Mouse (Mus musculus) thymus, postnatal 0 days (tissue): Measurements from ENCODE around the gene Cxcl10. TPM values are rescaled to one million over a fixed set of nuclear protein-coding genes. Genes with fewer than 3 reads are reported as not detected.

Source experiments
- DNase-seq: peaks from one replicate; pipeline ENCODE4 v3.0.0-alpha.2; 2015; ENCODE audit warnings: low spot score
- polyA plus RNA-seq: library from polyadenylated mRNA; unstranded; fragments of >200 nt; fragmentation: Nextera tagmentation; extraction: Ambion mirVana; gene quantifications from 2 replicates; pipeline ENCODE4 v1.2.1, GENCODE M21; 2015

The Cxcl10 gene
- polyA plus RNA-seq, result 96.0 and 127 TPM in 2 replicates

- DNase-seq, result peak; percentile 72
These were observed at the start of gene Cxcl10 for GRCm38 (mm10) chr5:92348794-92349413. Cxcl10 (minus strand) TSS chr5:92348889.

DNA sequence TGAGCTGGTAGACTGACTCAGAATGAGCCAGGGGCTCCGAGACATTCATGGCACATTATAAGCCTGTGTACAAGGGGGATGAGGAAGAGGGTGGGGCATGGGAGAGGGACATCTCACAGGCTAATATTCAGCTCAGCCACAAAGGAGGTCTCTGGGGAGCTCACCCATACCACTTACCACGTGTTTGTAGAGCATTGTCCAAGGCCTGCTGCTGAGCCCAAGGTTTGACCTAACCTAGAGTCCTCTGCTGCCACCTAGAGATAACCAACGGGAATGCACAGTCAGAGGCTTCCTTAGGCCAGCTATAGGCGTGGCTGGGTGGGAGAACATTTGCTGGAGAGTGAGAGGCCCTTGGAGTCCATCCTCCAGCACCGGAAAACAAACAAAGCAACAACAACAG is 49.5 kb upstream of the Cxcl10 start:
- DNase-seq, result peak; percentile 69

GRCm38 (mm10) chr5:92396476-92396875 is 47.8 kb upstream of the Cxcl10 start:
- no peak for DNase-seq

DNA sequence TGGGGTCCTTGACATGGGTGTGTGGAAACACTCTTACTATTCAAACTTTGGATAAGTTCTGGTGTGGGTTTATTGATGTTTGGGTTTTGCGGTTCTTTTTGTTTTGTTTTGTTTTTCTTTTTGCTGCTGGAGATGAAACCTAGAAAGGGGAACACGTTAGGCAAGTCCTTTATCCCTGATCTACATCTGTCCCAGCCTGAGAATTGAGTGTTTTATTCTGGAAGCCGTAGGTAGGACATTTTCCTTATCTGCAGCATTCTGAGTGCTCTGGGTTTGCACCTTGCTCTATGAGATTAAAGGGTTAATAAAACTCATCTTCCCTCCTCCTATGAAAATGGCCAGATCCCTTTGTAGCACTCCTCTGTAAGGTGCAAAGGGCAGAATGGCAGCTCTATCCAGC is 47.1 kb upstream of the Cxcl10 start:
- no peak for DNase-seq

- DNase-seq, result no peak
These were observed 45.2 kb upstream of the Cxcl10 start for GRCm38 (mm10) chr5:92393863-92394262.

GRCm38 (mm10) chr5:92392542-92392941 is 43.9 kb upstream of the Cxcl10 start:
- no peak for DNase-seq

DNA sequence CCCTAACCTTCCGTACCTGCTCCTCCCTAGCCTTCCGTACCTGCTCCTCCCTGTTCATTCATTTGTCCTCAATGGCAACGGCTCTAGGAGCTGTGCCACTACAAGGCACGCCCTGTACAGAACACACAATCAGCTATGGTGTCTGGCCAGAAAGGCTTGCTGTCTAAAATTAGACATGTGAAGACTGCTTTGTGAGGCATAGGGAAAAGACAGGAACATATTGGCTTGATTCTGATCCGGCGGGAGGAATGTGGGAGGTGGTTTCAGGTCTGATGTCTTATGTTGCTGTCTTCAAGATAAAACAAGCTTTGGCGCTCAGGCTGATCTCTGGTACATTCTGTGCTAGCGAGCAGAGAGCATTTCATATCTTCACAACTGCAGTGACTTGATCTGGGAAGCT is 41.9 kb upstream of the Cxcl10 start:
- DNase-seq, result no peak

GRCm38 (mm10) chr5:92389977-92390376 is 41.3 kb upstream of the Cxcl10 start:
- no peak for DNase-seq

GRCm38 (mm10) chr5:92387433-92387832 is 38.7 kb upstream of the Cxcl10 start:
- DNase-seq, result no peak

DNA sequence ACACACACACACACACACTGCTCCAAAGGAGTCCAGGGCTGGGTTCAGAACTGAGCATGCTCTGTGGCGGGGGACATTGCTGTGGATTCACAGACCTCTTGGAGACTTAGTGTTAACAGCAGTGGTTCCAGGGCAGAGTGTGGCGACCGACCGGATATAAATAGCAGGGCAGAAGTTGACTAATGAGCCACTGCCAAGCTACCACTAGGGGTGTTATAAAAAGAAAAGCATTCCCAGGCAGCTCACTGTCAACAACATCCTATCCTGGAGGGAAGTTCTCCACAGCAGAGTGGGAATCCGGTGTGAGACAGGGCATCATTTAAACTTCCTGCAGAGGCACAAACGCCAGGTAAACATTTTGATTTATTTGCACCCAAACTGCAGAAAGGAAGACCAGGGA is 38.0 kb upstream of the Cxcl10 start:
- no peak for DNase-seq

DNA sequence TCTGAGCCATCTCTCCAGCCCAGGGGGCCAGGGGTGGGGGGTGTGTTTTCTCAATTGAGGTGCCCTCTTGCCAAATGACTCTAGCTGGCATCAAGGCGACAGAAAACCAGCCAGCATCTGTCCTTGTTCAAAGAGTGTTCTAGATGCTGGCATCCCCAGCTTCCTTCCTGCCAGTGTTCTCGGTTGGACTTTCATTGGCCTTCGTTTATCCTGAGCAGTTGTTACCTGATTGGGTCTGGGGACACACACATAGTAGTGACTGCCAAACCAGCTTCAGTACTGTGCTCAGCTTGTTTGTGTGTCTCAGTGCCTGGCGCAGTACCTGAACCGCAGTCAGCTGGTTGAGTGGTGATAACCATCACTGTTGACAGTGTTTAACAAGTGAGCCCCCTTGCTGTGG is 37.4 kb upstream of the Cxcl10 start:
- DNase-seq, result no peak

DNA sequence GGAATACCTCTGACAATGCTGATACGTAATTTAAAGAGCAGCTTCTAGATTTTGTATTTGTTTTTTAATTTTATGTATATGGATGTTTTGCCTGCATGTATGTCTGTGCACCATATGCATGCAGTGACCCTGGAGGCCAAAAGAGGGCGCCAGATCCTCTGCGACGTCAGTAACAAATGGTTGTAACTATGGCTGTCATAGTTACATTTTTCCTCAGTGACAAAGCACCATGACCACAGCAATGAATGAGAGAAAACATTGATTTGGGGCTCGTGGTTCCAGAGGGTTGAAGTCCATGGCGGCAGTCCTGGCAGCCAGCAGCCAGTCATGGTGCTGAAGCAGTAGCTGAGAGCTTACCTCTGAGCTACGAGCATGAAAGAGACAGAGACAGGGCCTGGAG is 36.2 kb upstream of the Cxcl10 start:
- DNase-seq, result peak; percentile 48

DNA sequence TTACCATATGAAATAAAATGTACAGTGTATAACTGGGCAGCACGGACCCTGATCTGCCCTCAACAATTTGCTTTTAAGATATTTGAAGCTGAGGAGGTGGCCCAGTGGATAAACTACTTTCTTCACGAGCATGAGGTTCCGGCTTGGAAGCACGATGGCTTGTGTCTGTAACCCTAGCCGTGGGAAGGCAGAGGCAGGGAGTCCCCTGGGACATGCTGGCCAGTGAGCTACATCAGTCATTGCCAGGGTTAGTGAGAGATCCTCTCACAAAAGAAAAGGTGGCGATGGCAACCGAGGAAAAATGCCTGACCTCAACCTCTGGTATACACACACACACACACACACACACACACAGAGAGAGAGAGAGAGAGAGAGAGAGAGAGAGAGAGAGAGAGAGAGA is 35.1 kb upstream of the Cxcl10 start:
- no peak for DNase-seq

GRCm38 (mm10) chr5:92382349-92382679 is 33.6 kb upstream of the Cxcl10 start:
- DNase-seq, result no peak

DNA sequence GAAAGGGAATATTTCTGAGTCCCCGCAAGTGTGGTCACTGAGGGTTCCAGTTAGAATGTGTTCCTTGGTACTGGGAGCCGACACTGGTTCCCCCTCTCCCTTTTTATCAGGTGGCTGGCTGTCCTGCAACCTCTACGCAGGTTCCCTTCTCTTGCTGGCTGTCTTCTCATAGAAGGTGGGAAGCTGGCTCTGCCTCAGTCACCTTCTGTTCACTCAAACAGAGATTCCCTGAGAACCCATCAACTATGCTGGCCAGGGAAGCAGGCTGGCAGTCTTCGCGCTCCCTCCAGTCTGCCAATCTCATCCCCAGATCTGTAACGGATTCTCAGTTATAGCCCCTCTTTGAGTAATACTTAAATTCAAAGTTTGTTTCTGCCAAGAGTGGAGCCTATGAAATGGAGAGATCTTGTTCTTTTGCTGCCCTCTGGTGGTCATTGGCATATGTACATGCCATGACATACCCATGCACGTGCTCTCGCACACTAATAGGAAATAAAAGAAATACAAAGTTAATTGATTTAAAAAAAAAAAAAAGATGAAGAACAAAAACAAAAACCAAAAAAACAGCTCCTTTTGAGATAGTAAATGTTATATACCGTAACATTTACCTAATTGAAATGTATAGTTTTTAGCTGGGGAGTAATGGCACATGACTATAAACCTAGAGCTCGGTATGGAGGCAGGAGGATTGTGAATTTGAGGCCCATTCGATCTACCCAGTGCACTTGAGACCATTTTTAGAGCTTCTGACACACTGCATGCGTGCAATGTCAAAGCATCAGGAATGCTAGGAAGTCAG is 33.1 kb upstream of the Cxcl10 start:
- DNase-seq, result peak; percentile 78

DNA sequence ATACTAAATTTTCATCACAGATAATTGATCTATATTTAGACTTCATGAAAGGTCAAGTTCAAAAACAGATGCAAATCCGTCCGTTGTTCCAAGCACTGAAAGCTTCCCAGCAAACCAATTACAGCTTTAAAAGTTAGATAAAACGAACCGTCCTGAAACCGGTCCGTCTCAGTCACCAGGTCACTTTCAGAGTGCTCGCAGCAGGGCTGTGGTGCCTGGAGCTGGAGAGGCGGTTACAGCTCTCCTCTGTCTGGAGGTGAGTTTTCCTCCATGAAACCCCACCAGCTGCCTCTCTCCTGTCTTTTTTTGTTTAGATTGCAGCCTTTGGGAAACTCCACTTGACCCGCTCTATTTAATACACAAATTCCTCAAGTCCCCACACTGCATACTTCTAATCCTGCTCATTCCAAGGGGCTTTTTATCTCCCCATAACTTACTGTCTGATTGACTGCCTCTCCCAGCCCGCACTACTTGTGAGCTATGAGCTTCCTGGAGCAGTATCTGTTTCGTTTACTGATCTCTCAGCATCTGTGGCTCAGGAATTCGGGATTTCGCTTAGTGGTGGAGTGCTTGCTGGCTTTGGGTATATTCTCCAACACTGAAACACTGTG is 28.2 kb upstream of the Cxcl10 start:
- DNase-seq, result no peak

GRCm38 (mm10) chr5:92375368-92375767 is 26.7 kb upstream of the Cxcl10 start:
- DNase-seq, result peak; percentile 63

DNA sequence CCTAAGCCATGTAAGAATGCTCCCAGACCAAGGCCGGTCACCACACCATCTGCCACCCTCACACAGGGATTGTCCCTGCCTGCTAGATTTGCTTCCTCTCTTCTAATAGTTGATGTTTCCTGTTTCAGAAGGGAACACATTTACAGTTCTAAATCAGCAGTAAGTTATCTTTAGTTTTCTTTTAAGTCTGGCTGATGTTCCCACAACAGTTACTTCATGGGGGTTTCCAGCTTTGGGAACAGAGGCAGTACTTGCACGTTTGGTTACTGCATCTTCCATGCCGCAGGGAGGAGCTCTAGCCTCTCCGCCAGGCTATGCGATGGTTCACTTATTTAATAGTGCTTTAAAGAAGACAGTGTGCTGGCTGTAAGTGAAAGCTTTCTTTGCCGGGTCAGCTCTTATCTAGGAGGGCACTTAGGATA is 26.0 kb upstream of the Cxcl10 start:
- DNase-seq, result peak; percentile 42

DNA sequence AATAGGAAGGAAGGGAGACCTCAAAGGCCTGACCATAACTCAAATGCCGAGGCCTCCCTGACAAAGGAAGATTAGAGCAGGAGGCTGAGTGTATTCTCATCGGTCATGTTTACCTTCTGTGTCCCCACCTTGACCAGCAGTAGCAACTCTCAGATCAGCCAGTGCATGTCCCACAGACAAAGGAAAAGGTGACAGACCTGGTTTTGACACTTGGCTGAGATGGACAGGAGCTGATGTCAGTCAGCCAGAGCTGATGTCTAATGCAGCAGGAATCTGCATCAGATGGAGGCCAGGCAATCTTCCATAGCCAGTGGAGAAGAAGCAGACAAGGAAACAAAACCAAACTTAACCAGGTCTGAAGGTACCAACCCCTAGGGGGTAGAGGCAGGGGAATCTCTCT is 23.9 kb upstream of the Cxcl10 start:
- no peak for DNase-seq

DNA sequence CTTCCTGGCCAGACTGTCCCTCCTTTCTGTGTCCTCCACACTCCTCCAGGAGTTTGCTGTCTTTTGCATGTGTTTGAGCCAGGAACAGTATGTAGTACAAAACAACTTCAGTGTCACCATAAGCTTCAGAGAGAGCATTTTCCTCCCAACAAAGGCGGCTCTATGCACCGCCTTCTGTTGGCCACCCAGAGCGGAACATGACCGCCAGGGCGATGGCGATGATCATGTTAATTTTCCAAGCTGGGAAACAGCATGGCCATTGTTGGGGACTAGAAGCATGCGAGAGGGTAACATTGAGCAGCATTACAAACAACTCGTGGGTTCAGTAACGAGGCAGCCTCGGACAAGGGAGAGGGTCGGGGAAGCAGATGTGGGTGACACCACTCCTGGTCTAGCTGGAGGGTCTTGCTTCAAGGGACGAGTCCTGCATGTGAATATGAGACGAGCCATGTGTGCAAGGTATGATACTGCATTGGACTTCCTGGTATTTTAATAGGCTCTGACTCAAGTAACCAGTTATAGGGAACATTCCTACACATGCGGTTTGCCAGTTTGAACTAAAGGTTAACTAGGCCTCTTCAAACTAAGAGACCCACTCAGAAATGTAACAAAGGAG is 22.8 kb upstream of the Cxcl10 start:
- no peak for DNase-seq

DNA sequence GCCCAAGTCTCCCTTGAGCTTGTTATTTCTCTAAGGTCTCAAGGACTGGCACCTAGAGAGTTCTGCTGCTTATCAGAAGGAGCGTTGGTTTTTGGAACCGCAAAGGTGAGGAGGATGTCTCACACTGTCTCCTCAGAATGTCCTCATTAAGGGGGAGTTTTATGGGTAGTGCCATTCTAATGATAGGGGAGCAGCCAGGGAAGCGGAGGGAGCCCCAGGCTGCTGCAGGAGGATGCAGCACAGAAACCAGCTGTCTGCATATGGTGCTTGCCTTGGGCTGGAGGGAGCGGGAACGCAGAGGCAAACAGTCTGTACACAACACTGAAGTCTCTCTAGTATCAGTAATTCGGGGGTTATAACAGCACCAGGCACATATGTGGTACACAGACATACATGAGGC is 22.2 kb upstream of the Cxcl10 start:
- DNase-seq, result no peak

DNA sequence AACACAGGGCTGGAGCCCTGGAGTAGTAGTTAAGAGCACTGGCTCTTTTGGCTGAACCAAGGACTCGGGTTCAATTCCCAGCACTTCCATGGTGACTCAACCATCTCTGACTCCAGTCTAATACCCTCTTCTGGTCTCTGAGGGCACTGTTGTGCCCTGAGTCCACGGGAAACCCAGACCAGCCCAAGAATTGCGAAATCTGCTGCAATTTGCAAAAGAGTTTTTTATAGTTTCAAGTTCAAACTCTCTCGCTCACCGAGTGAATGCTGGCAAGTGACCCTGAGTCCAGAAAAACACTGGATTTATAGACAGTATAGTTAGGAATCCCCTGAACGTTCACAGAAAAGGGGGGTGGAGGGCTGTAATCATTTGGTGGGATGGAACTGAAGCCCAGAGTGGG is 21.7 kb upstream of the Cxcl10 start:
- no peak for DNase-seq
